Mouse (Mus musculus) frontal cortex, postnatal 10 days (tissue): ENCODE measurements around the gene Col28a1.
A peak's percentile ranks its signal among the peaks of the same experiment; 100 is the strongest.

Experiments used
- DNase-seq, 2 experiments: peaks; one replicate each; pipeline ENCODE4 v3.0.0; 2022; ENCODE audit warnings: low spot score in 2 of 2, mixed read lengths in 1 of 2

Gene Col28a1

DNA sequence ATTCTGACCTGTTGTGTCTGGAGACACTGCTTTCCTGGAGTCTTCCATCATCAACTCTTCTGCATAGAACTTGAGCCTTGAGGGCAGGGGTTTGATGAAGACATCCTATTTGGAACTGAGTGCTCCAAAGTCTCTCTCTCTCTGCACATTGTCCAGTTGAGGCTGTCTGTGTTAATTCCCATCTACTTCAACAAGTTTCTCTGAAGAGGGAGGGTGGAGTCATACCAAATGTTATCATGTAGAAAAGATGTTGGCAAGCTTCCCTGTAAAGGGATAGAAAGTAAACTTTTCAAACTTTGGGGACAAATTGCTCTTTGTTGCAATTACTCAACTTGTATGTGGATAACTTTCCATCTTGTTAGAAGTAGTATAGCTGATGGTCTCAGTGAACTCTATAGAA lies at the start of gene Col28a1:
Gene Col28a1, minus strand, starts transcription at position 101 of the 400 bp plus-strand sequence.
- DNase-seq, result no peak

- DNase-seq, result no peak
Measured at GRCm38 (mm10) chr6:8228596-8228995, 36.2 kb upstream of the Col28a1 start.

DNA sequence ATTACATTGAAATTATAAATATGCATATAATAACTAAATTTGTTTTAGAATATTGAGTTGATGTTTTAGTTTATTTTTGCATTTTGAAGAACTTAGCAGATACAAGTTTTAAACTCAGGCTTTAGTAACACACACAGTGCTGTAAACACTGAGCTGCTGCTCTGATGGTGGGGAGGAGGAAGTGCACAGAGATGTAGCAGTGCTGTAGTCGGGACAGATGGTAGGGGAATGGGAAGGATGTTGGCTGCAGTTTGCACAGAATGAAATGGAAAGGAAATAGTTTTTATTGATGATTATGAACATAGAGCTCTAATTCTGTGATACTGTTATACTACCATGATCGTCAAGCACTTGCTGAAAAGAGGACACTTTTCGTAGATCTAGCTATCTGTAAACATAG lies 34.6 kb upstream of the Col28a1 start:
- no peak for DNase-seq

DNA sequence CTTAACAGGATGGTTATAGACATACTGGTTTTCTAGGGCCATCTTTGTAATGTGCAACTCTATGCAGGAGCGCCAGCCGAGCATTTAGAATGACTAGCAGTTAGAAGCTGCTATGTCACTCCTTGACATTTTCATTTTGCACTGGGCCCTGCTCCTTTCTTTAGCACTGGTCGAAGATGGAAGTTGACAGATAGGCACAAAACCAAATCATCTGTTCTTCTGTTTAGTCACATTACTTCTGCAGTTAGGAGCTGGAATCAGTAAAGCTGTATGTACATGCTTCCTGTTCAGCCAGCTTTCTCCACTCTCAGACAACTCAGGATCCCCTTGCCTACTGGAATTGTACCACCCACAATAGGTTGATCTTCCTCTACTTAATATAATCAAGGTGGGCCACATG lies 18.2 kb upstream of the Col28a1 start:
- DNase-seq, result no peak

- no peak for DNase-seq
Measured at GRCm38 (mm10) chr6:8209866-8210186, 17.4 kb upstream of the Col28a1 start.

DNA sequence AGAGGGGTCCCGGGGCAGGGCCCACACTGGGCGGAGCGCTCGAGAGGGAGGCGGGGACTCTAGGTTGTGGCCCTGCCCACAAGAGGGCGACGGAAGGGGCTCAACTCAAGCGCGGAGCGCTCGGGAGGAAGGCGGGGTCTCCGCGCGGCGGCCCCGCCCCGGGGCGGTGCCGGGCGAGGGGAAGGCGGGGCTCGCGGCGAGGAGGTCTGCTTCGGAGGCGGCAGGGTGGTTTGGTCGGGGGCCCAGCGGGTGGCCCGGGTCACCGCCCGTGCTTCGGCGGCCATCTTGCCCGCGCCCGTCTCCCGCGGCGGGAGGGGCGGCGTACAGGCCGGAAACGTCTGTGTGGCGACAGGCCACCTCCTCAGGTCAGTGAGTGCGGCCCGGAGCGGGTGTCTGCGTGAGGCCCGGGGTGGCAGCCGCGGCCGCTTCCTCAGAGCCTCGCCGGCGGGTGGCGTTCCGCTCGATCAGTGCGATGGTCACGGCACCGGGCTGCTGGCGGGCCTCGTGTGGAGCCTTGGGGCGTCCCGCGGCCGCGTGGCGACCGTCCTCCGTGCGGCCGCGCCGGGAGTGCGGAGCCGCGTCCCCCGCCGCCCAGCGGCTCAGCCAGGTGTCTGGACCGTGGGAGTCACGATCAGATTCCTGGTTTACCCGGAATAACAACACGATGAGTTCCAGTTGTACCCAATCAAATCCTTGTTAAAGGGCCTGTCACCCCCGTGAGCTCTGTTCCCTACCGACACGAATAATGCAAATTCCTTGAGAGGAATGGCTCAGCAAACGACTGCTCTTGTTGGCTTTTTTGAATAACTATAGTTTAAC lies 16.8 kb upstream of the Col28a1 start, which contains the start of gene Mios:
Gene Mios, plus strand, starts transcription at position 176 of the 819 bp plus-strand sequence.
- DNase-seq, result peak; percentile 75 to 84

GRCm38 (mm10) chr6:8189917-8190316 lies 2.5 kb downstream of the Col28a1 start:
- no peak for DNase-seq

- no peak for DNase-seq
Measured at GRCm38 (mm10) chr6:8188599-8189233, 3.7 kb downstream of the Col28a1 start.

- no peak for DNase-seq
Measured at GRCm38 (mm10) chr6:8178397-8178941, 13.9 kb downstream of the Col28a1 start.

DNA sequence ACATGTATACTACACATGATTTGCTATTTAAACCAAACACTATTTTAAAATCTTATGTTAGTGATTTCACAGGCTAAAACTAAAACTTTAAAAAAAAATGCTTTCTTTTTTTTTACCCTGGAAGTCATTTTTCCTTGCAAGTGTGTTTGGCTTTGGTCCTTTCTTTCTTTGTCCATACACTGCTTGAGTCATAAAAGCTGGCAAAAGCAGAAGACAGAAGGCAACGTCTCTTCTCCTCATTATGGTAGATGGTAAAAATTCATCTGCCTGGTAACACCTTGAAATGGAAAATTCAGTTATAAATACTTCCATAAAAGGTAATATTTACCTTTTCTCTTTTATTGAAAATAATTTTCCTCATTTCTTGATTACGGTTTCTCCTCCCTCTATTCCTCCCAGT lies 16.3 kb downstream of the Col28a1 start:
- DNase-seq, result no peak

GRCm38 (mm10) chr6:8175346-8175745 lies 17.1 kb downstream of the Col28a1 start:
- no peak for DNase-seq

DNA sequence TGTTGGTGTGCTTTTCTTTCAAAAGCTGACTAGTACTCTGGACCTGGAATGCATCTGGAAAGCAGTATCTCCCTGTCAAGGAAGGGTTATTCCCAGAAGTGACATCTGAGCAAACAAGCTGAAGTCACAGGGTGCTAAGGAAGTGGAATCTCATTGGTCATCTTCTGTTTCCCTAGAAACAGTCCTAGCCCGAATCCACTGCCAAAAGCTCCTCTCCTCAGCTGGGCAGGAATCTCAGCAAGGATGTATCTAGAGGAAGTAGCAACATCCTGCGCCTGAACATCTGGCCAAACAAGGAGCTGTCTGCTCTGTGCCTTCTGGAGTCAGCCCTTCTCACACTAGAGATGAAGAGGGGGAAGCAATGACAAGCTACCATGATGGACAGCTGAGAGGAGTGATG lies 18.4 kb downstream of the Col28a1 start:
- no peak for DNase-seq

GRCm38 (mm10) chr6:8172101-8172500 lies 20.3 kb downstream of the Col28a1 start:
- no peak for DNase-seq

DNA sequence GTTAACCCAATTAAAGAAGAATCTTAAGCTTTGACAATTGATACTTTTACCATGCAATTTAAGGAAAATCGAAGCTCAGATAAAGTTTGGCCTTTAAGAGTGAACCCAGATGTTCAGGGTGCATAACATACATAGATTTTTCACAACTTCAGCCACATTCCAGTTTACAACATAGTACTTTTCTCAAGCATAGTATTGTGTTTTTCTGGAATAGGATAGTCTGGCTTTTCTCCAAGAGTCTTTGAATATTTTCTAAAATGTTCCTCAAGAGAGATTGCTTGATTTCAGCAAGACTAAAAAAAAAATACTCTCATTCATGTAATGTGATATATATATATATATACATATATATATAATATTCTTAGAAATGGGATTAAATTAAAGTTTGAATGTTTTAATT lies 27.7 kb downstream of the Col28a1 start:
- DNase-seq, result no peak

DNA sequence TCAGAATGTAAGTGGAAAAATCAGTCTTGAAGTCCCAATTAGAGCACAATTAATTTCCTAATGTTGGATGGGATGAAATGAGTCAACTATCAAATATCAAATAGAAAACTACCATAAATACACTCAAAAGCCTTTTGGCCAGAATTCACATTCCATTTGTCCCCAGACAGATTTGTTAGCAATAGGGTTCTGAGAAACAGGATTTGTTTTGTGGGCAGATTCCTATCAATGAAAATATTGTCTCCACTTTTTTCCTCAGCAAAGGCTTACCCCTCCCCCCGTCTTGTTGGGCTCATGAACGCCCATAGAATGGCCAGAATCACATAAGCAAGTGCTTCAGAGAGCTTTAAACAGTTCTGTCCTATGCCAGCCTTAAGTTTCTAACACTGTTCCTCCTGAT lies 32.4 kb downstream of the Col28a1 start:
- no peak for DNase-seq

GRCm38 (mm10) chr6:8157121-8157520 lies 35.3 kb downstream of the Col28a1 start:
- DNase-seq, result no peak

GRCm38 (mm10) chr6:8152551-8153361 lies 39.7 kb downstream of the Col28a1 start:
- no peak for DNase-seq

- DNase-seq, result no peak
Measured at GRCm38 (mm10) chr6:8148916-8149315, 43.5 kb downstream of the Col28a1 start.

GRCm38 (mm10) chr6:8141881-8142280 lies 50.5 kb downstream of the Col28a1 start:
- no peak for DNase-seq

DNA sequence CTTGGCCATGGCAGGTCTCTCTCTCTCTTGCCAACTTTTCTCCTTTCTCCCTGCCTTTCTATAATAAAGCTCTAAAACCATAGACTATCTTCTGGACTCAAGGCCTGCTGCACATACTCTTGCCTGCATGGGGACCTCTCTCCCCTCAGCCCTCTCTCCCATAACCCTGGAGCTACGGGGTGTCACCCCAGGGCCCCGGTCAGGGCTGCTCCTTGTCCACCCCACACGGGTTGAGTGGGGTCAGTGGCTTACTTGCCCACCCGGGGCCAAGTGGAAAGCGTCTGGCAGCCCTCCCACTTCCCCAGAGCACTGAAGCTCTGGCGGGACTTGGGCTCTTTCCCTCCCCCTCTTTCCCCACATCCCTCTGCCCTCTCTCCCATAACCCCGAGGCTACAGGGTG lies 62.3 kb downstream of the Col28a1 start:
- DNase-seq, result no peak

- DNase-seq, result no peak
Measured at GRCm38 (mm10) chr6:8128164-8128563, 64.3 kb downstream of the Col28a1 start.

- no peak for DNase-seq
Measured at GRCm38 (mm10) chr6:8126545-8126944, 65.9 kb downstream of the Col28a1 start.
